Mouse (Mus musculus) thymus, postnatal 0 days (tissue): Measurements from ENCODE around the gene Celf5. TPM values are rescaled to one million over a fixed set of nuclear protein-coding genes. Genes with fewer than 3 reads are reported as not detected.
A peak's percentile ranks its signal among the peaks of the same experiment; 100 is the strongest.
"Not testable (repeated sequence)": the region's sequence is repeated elsewhere in the genome, so short reads cannot be mapped to it uniquely, and the experiment has no call there.

Source experiments
- DNase-seq: peaks from one replicate; pipeline ENCODE4 v3.0.0-alpha.2; 2015; ENCODE audit warnings: low spot score
- polyA plus RNA-seq: library from polyadenylated mRNA; unstranded; fragments of >200 nt; fragmentation: Nextera tagmentation; extraction: Ambion mirVana; gene quantifications from 2 replicates; pipeline ENCODE4 v1.2.1, GENCODE M21; 2015

The Celf5 gene
- polyA plus RNA-seq, 1 experiment from 2014 or later, result 0.25 TPM

GRCm38 (mm10) chr10:81456983-81457563 is 25.4 kb downstream of the Celf5 start:
- DNase-seq, result no peak

GRCm38 (mm10) chr10:81455181-81455895 is 27.2 kb downstream of the Celf5 start, which contains the start of gene Nfic:
Nfic (minus strand) TSS chr10:81455635.
- DNase-seq, result no peak

GRCm38 (mm10) chr10:81454106-81454505 is 28.4 kb downstream of the Celf5 start:
- DNase-seq, result no peak

GRCm38 (mm10) chr10:81452947-81453288 is 29.6 kb downstream of the Celf5 start:
- DNase-seq, result no peak

- DNase-seq, result no peak
Measured at GRCm38 (mm10) chr10:81452237-81452946, 30.1 kb downstream of the Celf5 start.

- DNase-seq, result no peak
Measured at GRCm38 (mm10) chr10:81451365-81451745, 31.2 kb downstream of the Celf5 start.

GRCm38 (mm10) chr10:81450641-81451364 is 31.7 kb downstream of the Celf5 start:
- no peak for DNase-seq

- peak; percentile 79 for DNase-seq
Measured at GRCm38 (mm10) chr10:81450140-81450539, 32.4 kb downstream of the Celf5 start.

- not testable (repeated sequence) for DNase-seq
Measured at GRCm38 (mm10) chr10:81445516-81445915, 37.0 kb downstream of the Celf5 start.

- DNase-seq, result no peak
Measured at GRCm38 (mm10) chr10:81441019-81441418, 41.5 kb downstream of the Celf5 start.

- DNase-seq, result no peak
Measured at GRCm38 (mm10) chr10:81435436-81435835, 47.1 kb downstream of the Celf5 start.

- DNase-seq, result peak; percentile 37
Measured at GRCm38 (mm10) chr10:81434361-81435263, 47.9 kb downstream of the Celf5 start.

GRCm38 (mm10) chr10:81433541-81434289 is 48.8 kb downstream of the Celf5 start:
- DNase-seq, result peak; percentile 32

GRCm38 (mm10) chr10:81432868-81433262 is 49.6 kb downstream of the Celf5 start:
- DNase-seq, result peak; percentile 93

- DNase-seq, result no peak
Measured at GRCm38 (mm10) chr10:81432169-81432867, 50.2 kb downstream of the Celf5 start.

- DNase-seq, result peak; percentile 24
Measured at GRCm38 (mm10) chr10:81431526-81432168, 50.9 kb downstream of the Celf5 start.

- peak; percentile 48 for DNase-seq
Measured at GRCm38 (mm10) chr10:81430831-81431525, 51.5 kb downstream of the Celf5 start.

- DNase-seq, result peak; percentile 72
Measured at GRCm38 (mm10) chr10:81430141-81430830, 52.2 kb downstream of the Celf5 start.
